Mouse (Mus musculus): ENCODE data around the gene Vamp9. TPM values are rescaled to one million over a fixed set of nuclear protein-coding genes. Genes with fewer than 3 reads are reported as not detected.

The Vamp9 gene
- polyA plus RNA-seq, 1 experiment from 2014 or later: not detected

DNA sequence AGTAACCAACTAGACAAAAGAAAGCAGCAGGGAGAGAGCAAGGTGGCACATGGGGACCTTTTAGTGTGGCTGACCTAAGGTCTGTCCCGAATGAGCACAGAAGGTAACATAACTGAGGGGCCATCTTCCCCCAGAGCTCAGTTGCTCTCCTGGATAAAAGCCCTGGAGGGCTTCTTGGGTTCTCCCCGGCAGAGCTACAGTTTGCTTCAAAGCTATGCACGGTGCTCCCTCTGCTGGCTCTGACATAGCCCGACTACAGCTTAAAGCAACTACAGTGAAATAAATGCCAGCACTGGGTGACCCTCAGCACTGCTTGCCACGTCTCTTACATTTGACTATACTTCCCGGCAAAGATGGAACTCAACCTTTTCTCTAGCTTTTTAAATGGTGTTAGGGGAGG lies 6.0 kb upstream of the Vamp9 start:
- 9% methylated on average over 6 of the region's 6 CpGs for WGBS (ENCODE audit: missing documents)
- Histone ChIP-seq H3K36me3 (ENCODE audit: inconsistent target) (no peaks in the 10 kb centered on the region), H3K27ac (no peak overlapping the region), H3K79me2 (ENCODE audit: inconsistent target) (no peaks in the 10 kb centered on the region), H3K4me3 (ENCODE audit: inconsistent target) (no peak overlapping the region)

DNA sequence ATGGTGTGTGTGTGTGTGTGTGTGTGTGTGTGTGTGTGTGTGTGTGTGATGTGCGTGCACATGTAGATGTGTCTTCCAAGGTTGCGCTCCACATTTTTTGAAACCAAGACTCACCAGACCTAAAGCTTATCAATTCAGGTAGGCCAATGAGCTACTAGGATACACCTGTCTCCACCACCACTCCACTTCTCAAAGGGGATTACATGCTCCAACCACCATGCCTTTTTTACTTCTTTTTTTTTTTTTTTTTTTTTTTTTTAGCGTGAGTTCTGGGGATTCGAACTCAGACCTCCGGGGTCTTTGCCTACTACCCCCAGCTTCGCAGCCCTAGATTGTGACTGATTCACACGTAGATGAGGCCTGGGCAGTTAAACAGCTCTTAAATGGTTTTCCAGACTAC lies 323 bp upstream of the Vamp9 start:
- Histone ChIP-seq H3K4me3 (ENCODE audit: inconsistent target) (no peak overlapping the region), H3K79me2 (ENCODE audit: inconsistent target) (no peaks in the 10 kb centered on the region), H3K27ac (no peak overlapping the region), H3K36me3 (ENCODE audit: inconsistent target) (no peaks in the 10 kb centered on the region)
- 82% methylated on average over 5 of the region's 7 CpGs for WGBS (ENCODE audit: missing documents)

DNA sequence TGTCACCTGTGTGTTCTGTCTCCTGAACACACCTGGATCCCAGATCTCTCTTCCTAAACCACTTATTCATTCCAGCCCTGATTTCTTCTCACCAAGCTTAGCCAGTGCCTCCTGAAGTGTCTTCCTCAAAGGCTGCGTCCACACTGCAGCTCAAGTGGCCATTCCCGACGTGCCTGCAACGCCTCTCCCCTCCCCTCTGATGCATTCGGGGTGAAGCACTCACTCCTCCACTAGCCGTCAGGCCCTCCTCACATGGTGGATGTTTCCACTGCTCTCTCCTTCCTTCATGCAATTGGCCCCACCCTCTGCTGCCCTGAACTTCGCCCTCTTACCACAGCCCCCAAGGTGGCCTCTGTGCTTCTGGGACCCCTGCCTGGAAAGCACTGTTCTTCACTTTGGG lies 9.4 kb downstream of the Vamp9 start:
- 80% methylated on average over 7 of the region's 7 CpGs for WGBS (ENCODE audit: missing documents)
- H3K79me2 ChIP-seq (ENCODE audit: inconsistent target): no peaks in the 10 kb centered on the region

DNA sequence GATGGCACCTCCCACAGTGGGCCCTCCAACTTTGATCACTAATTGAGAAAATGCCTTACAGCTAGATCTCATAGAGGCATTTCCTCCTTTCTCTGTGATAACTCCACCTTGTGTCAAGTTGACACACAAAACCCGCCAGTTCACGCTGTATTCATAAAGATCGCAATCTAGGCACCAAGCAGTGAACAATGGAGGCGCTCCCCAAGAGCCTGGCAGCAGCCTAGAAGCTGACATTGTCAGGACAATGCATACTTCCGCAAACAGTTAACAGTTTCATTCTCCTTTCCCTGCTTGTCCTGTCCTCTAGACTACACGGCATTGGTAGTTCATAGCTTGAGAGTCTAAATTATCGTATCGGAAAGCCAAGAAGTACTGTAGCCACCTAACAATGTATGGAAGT lies 16.0 kb downstream of the Vamp9 start:
- 73% methylated on average over 8 of the region's 8 CpGs for WGBS (ENCODE audit: missing documents)
- no peaks in the 10 kb centered on the region for H3K36me3 ChIP-seq (ENCODE audit: inconsistent target)

More for the DNA sequence above, 9.4 kb downstream of the Vamp9 start:
- no peak overlapping the region for H3K4me3 ChIP-seq (ENCODE audit: inconsistent target)
- H3K36me3 ChIP-seq (ENCODE audit: inconsistent target): no peaks in the 10 kb centered on the region
- H3K27ac ChIP-seq: no peak overlapping the region

DNA sequence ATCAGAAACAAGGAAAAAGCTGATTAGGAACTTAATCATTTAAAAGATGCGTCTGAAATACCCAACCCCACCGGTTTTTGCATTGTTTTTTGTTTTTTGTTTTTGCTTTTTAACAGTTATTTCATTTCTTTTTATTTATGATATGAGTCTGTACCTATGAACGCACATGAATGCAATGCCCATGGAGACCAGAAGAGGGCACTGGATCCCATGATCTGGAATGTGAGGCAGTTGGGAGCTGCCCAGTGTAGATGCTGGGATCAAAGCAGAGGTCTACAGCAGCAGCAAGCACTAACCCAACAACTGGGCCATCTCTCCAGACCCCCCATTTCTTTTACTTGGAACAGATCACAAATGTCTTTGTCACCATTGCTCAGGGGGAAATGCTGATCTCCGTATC lies 21.9 kb downstream of the Vamp9 start:
- 59% methylated on average over 4 of the region's 4 CpGs for WGBS (ENCODE audit: missing documents)
- Histone ChIP-seq H3K4me3 (ENCODE audit: inconsistent target) (no peak overlapping the region), H3K27ac (no peak overlapping the region), H3K36me3 (ENCODE audit: inconsistent target) (no peaks in the 10 kb centered on the region), H3K79me2 (ENCODE audit: inconsistent target) (no peaks in the 10 kb centered on the region)

More for the DNA sequence above, 16.0 kb downstream of the Vamp9 start:
- no peaks in the 10 kb centered on the region for H3K79me2 ChIP-seq (ENCODE audit: inconsistent target)
- no peak overlapping the region for H3K27ac ChIP-seq
- no peak overlapping the region for H3K4me3 ChIP-seq (ENCODE audit: inconsistent target)

DNA sequence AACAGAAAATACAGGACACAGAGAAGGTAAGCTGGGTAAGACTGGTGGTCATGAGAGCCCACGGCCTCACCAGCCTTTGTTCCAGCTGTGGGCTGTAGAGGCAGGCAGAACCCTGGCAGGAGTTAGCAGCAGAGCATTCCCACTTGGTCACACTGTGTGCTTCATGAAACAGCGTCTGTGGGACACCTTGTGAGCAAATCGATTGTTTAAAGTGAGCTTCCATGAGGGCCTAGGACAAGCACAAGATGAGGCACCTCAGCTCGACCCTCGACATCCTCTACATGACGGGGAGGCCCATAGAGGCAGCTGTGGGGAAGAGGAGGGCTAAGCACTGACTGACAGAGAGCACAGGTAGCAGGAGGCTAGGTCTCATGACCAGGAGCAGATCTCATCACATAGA lies 25.9 kb downstream of the Vamp9 start:
- Histone ChIP-seq H3K27ac (no peak overlapping the region), H3K36me3 (ENCODE audit: inconsistent target) (no peaks in the 10 kb centered on the region), H3K79me2 (ENCODE audit: inconsistent target) (no peaks in the 10 kb centered on the region), H3K4me3 (ENCODE audit: inconsistent target) (no peak overlapping the region)
- WGBS (ENCODE audit: missing documents): 92% methylated on average over 6 of the region's 6 CpGs

DNA sequence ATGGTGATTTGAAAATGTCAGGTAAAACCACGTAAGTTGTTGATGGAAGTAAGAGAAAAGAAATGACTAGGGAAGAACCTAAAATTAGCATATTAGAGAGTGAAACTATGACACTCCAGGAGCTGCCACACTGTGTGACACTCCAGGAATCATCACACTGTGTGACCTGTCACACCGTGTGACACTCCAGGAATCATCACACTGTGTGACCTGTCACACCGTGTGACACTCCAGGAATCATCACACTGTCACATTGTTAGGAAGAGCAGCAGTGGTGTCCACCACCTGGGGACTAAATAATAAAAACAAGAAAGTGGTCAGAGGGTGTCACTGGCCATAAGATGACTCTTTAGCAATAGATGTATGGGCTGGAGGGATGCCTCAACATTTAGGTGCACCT lies 33.4 kb downstream of the Vamp9 start:
- Histone ChIP-seq H3K36me3 (ENCODE audit: inconsistent target) (no peaks in the 10 kb centered on the region), H3K79me2 (ENCODE audit: inconsistent target) (no peaks in the 10 kb centered on the region), H3K4me3 (ENCODE audit: inconsistent target) (no peak overlapping the region), H3K27ac (no peak overlapping the region)
- WGBS (ENCODE audit: missing documents): 91% methylated on average over 3 of the region's 3 CpGs

DNA sequence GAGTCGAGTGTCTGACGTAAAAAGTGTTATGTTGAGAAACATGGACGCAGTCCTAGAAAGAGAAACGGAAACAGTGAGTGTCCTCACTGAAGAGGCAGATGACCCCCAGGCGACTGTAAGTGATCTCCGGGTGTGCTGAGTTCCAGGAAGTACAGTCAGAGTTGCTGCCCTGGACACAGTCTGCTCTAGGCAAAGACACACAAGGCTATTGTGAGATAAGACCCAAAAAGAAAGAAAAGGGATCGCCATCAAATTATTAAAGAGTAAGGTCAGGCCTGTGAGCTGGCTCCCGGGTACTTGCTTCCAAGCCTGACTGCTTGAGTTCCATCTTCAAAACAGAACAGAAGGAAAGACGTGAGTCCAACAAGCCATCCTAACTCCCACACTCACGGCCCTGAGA lies 35.2 kb downstream of the Vamp9 start:
- 90% methylated on average over 10 of the region's 10 CpGs for WGBS (ENCODE audit: missing documents)
- Histone ChIP-seq H3K4me3 (ENCODE audit: inconsistent target) (no peak overlapping the region), H3K36me3 (ENCODE audit: inconsistent target) (no peaks in the 10 kb centered on the region), H3K27ac (no peak overlapping the region), H3K79me2 (ENCODE audit: inconsistent target) (no peaks in the 10 kb centered on the region)

DNA sequence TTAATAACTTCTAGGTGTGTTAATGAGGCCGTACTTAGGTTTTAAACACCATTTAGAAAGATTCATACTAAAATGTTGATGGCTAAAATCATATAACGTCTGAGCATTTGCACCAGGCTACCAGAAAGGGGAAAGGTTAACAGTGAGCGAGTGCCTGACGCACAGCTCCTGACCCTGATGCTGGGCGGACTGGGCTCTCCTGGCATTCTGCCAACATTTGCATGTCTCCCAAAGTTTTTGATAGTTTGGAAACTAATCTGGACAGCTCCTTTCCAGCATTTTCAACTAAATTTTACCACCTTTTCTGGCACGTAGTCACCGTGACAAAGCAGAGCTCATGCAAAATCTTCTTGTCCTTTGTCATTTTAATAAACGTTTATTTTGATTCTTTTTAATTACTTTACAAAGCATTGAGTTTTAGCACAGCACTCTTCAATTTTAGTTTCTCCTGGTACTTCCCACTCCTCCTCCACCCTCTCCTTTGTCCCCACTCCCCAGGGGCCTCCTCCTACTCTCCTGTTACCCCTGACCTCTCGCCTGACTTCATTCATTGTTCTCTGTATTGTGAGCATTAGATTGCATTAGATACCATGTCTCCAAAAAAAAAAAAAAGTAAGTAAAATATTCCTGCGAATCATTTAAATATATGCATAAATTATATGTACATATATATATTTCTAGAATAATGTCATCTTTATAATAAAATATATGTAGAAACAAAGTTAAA lies 35.9 kb downstream of the Vamp9 start:
- Histone ChIP-seq H3K79me2 (ENCODE audit: inconsistent target) (no peaks in the 10 kb centered on the region), H3K27ac (no peak overlapping the region), H3K36me3 (ENCODE audit: inconsistent target) (no peaks in the 10 kb centered on the region), H3K4me3 (ENCODE audit: inconsistent target) (no peak overlapping the region)
- WGBS (ENCODE audit: missing documents): 95% methylated on average over 10 of the region's 10 CpGs

DNA sequence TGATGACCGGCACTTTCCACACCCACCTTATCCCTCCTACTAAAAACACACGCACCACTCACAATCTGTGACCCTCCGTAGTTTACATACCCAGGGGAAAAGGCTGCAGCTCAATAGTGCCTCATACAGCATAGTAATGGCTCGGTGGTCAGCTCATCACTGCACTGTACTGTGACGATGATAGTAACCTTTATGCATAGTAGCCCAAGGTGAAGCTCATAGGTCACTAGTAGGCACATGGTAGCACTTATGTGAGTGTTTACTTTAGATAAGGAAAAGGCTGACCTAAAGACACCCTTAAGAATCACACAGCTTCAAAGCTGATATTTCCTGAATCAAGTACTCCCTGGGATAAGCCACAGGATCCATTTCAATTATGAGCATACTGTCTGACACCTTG lies 46.5 kb downstream of the Vamp9 start:
- 92% methylated on average over 5 of the region's 5 CpGs for WGBS (ENCODE audit: missing documents)
- Histone ChIP-seq H3K79me2 (ENCODE audit: inconsistent target) (no peaks in the 10 kb centered on the region), H3K4me3 (ENCODE audit: inconsistent target) (no peak overlapping the region), H3K36me3 (ENCODE audit: inconsistent target) (no peaks in the 10 kb centered on the region), H3K27ac (no peak overlapping the region)

DNA sequence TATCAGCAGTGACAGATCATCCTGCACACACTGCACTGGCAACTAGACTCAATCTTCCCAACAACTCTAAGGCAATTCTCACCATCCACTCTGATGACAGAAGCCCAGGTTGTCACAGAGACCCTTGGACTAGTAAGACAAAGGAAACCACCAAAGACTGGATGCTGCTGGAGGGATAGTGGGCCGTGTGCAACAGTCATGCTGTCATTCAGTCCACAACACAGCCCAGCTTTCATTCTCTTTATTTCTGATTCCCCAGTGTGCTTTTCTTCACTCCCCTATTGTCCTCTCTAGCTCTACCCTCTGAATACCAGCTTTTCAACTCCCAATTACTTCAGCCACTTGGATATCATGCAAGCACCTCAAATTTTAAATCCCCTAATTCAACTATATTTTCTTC lies 47.8 kb downstream of the Vamp9 start:
- H3K36me3 ChIP-seq (ENCODE audit: inconsistent target): no peaks in the 10 kb centered on the region
- no peak overlapping the region for H3K27ac ChIP-seq
- H3K4me3 ChIP-seq (ENCODE audit: inconsistent target): no peak overlapping the region
- H3K79me2 ChIP-seq (ENCODE audit: inconsistent target): no peaks in the 10 kb centered on the region
- 91% methylated on average over 1 of the region's 1 CpGs for WGBS (ENCODE audit: missing documents)

DNA sequence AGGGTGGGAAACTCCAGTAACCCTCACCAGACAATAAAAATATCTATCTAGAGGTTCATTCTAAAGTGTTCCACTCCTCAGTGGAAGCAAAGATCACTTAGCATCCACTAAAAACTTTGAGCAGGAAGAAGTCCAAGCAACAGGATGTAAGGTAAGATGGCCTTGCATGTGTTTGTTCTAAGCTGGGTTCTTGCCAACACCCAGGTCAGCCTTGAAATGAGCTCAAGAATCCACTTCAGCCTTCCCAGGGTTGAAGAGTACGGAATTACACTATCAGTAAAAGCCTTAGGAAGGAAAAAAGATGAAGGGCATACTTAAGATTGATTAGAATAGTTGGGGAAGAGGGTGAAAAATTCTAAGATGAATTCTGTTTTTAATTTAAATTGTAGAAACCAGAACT lies 52.6 kb downstream of the Vamp9 start:
- peaks cover 23% of the 10 kb centered on the region for H3K36me3 ChIP-seq (ENCODE audit: inconsistent target)
- WGBS (ENCODE audit: missing documents): 86% methylated on average over 1 of the region's 1 CpGs
- no peak overlapping the region for H3K27ac ChIP-seq
- H3K4me3 ChIP-seq (ENCODE audit: inconsistent target): no peak overlapping the region
- H3K79me2 ChIP-seq (ENCODE audit: inconsistent target): peaks cover 12% of the 10 kb centered on the region; the same call in 1 of the 2 replicates

DNA sequence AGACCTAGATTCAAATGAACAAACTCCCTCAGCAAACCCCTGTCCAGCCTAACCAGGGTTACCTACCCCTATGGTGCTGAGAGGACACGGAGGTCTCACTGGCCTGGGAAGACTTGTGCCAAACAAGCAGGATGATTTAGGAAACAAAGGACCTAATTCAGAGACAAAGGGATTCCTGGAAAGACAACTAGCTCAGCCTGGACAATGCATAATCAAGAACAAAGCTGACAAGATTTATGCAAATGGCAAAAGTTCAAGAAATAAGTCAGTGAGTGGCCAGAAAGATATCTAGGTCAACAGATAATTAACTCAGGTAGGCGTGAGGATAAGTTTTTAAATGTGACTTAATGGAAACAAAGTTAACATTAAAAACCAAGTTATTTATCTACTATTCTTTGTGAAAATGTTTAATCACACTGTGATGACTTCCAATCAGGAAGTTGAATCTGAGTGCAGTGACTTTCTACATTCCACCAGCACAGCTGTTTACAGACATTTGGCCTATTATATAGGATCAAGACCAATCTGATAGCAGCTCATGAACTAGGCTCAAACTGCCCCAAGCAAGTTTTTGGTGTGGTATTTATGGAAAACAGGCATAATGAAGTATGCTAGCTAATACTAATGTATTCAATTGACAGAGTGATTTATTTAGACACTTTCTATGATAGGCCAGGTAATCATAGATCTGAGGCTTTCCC lies 53.3 kb downstream of the Vamp9 start:
- no peak overlapping the region for H3K4me3 ChIP-seq (ENCODE audit: inconsistent target)
- H3K27ac ChIP-seq: no peak overlapping the region
- peaks cover 19% of the 10 kb centered on the region for H3K79me2 ChIP-seq (ENCODE audit: inconsistent target)
- peaks cover 30% of the 10 kb centered on the region for H3K36me3 ChIP-seq (ENCODE audit: inconsistent target)
- 92% methylated on average over 2 of the region's 2 CpGs for WGBS (ENCODE audit: missing documents)

DNA sequence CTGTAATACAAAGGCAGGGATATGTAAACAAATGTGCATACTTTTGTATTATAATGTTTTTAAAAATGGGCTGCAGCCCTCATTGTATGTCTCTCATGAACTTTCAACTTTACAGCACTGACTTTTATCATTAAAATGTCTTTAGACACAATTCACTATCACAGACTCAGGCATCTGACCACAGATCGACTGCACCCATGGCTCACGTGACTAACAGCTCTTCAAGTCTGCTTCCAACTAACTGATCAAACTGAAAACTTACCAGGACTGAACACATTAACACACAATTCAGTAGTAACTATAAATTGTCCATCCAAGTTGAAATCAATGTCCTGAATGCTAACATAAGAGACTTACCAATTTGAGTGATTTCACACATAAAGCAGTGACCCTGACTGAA lies 53.9 kb downstream of the Vamp9 start:
- Histone ChIP-seq H3K79me2 (ENCODE audit: inconsistent target) (peaks cover 25% of the 10 kb centered on the region), H3K36me3 (ENCODE audit: inconsistent target) (peaks cover 33% of the 10 kb centered on the region), H3K4me3 (ENCODE audit: inconsistent target) (no peak overlapping the region), H3K27ac (no peak overlapping the region)
- WGBS (ENCODE audit: missing documents): 97% methylated on average over 2 of the region's 2 CpGs

DNA sequence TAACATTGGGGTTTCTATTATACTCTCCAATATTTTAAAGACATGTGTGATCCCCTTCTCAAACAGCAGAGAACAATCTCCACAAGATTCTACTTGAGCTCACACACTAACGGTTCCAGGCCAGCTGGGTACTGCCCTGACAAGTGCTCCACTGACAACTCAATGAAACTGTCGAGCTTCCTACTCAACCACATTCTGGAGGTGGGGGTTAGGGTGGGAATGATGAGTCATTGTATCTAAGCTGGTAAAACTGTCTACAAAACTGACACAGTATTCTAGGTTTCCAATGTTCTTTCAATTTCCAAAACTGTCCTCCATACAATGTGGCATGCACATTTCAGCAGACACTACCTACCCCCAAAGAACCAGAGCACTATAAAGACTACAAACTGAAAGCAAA lies 67.9 kb downstream of the Vamp9 start:
- Histone ChIP-seq H3K4me3 (ENCODE audit: inconsistent target) (no peak overlapping the region), H3K36me3 (ENCODE audit: inconsistent target) (no peaks in the 10 kb centered on the region), H3K79me2 (ENCODE audit: inconsistent target) (peaks cover 91% of the 10 kb centered on the region), H3K27ac (no peak overlapping the region)
- 4% methylated on average over 2 of the region's 2 CpGs for WGBS (ENCODE audit: missing documents)

Data from macrophage (primary cell).